In the genomic region with DNA sequence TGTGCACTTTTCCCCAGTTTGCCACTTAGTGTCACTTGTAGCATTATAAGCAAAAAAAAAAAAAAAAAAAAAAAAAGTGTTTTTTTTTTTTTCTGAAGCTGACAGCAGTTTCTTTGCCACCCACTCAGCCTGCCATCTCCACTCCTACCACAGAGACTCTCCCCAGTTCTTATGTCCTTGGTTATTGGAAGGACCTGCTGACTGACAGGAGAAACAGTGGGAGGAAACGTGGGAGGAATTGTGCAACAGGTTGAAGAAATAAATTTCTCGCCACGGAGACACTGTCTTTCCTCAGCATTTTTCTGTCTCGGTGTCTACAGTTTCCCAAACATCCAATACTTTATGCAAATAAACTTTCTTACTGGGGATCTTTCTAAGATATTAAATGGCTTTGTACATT, we compare ENCODE assay signal across 23 mouse cellular contexts.
DNase-seq lines count a peak whose midpoint lies in the region; ATAC-seq and TF ChIP-seq lines count a peak whose summit lies in the region.
"Had no signal": no experiment of that assay in that cellular context is flagged by ENCODE, and none has a peak within 500 bp of the region (broad histone marks: within the 10 kb centered on the region; RNA-seq: fewer than 3 reads in every experiment).

No protein-coding gene starts in this region.

- no peaks in the 10 kb centered on the region for H3K4me1 ChIP-seq in lung, adult 2 months (ENCODE audit: control insufficient read depth, insufficient read depth, low read length)
- H3K4me1 ChIP-seq: embryonic facial prominence, embryonic 13.5 days; forebrain, embryonic 12.5 days; heart, embryonic 15.5 days; hindbrain, embryonic 13.5 days had no signal

- 66% methylated on average over 4 of the region's 4 CpGs for WGBS in lung, adult 2 months

- TF ChIP-seq CTCF in lung, adult 2 months (IDR thresholded peaks at IDR 0.05; ENCODE audit: insufficient read depth, low read length) = no peak

- ATAC-seq in frontal cortex, adult (ENCODE audit: low TSS enrichment) = peak; percentile 85
- ATAC-seq: CD4-positive, CD25-positive, alpha-beta regulatory T cell, adult 4 months; forebrain, postnatal 0 days had no signal

- intact Hi-C loops in left cerebral cortex, postnatal 10 days (cut with DNase I) = no loop called here
- intact Hi-C loops in left cerebral cortex, postnatal 14 days (cut with DNase I) = no loop called here

- no peak for TF ChIP-seq POLR2A in lung, adult 2 months (IDR thresholded peaks at IDR 0.05; ENCODE audit: borderline replicate concordance, extremely low read depth, low read depth, low read length)

- no peak for DNase-seq in frontal cortex, postnatal 25 days (ENCODE audit: low spot score in 2 of 2)
- peak; percentile 5 to 44 for DNase-seq in left cerebral cortex, adult 18-20 months (ENCODE audit: low spot score in 2 of 2)
- DNase-seq in left cerebral cortex, postnatal 10 days (ENCODE audit: extremely low spot score in 1 of 2, low spot score in 2 of 2) = no peak
- peak; percentile 74 for DNase-seq in brain, adult 2 months (ENCODE audit: low read depth, low spot score)
- peak; percentile 18 to 19 for DNase-seq in left cerebral cortex, postnatal 14 days (ENCODE audit: low spot score in 2 of 2)
- no peak for DNase-seq in lung, adult 2 months
- no peak for DNase-seq in lung, postnatal 14 days
- DNase-seq: adrenal gland, adult 8-10 months; adrenal gland, postnatal 36 days; B cell, adult 2 months; cerebellum, adult 11 months; cerebellum, adult 9-10 months; cerebellum, postnatal 36 days; forebrain, postnatal 0 days; gastrocnemius, postnatal 14 days; heart, adult 2 months; heart, postnatal 14 days had no signal

- no peak overlapping the region for H3K4me3 ChIP-seq in lung, adult 2 months (replicated peaks; ENCODE audit: extremely low read depth, low read depth, low read length)
- H3K4me3 ChIP-seq: embryonic facial prominence, embryonic 13.5 days; forebrain, embryonic 12.5 days; heart, adult 2 months; heart, embryonic 15.5 days; hindbrain, embryonic 13.5 days had no signal

Comparison
In these comparisons a context has a peak if more than half of its experiments do, and no peak if none do; other contexts are left out.
1. DNase-seq: peak in left cerebral cortex, adult 18-20 months (2 of 2), brain, adult 2 months (single experiment) and left cerebral cortex, postnatal 14 days (2 of 2); none in frontal cortex, postnatal 25 days (0 of 2), left cerebral cortex, postnatal 10 days (0 of 2), lung, adult 2 months (single experiment) and lung, postnatal 14 days (single experiment).